Mouse (Mus musculus): Measurements from ENCODE around the gene Trnau1ap.
"Not testable (repeated sequence)": the region's sequence is repeated elsewhere in the genome, so short reads cannot be mapped to it uniquely, and the experiment has no call there.

Trnau1ap gene

DNA sequence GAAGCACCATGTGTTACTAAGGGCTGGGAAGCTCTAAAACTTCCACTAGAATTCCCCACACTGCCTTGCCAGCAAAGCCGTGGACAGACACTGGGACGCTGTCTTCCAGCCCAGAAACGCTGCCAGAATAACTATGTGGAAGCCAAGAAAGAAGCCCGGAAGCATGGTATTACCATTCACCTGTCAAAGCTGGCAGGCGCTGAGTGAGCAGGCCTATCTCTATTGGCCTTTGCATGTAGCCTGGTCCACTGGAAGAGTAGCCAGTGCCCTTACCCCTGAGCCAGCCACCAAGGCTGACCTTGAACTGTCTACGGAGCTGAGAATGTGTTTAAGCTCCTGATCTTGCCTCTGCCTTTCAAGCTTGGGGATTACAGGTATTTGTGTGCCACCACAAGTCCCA is 27.9 kb downstream of the Trnau1ap start:
- in situ Hi-C loops (cut with MboI): no loop called here

DNA sequence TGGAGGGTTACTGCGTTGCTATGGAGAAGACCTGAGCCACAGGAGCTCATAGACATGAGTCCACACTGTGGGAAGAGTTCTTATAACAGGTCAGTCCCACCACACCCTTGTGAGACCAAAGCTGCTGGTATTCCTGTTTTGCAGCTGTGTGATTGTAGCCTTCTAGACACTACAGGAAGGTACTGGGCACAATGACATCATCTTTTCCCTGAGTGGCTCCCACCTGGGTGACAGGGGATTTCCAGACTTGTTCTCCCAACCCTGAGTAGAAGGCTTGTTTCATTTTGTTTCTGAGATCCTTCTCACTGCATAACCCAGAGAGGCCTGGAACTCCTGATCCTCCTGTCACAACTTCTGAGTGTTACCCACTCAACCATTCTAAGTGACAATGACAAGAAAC is 29.5 kb downstream of the Trnau1ap start:
- in situ Hi-C loops (cut with MboI): no loop called here

DNA sequence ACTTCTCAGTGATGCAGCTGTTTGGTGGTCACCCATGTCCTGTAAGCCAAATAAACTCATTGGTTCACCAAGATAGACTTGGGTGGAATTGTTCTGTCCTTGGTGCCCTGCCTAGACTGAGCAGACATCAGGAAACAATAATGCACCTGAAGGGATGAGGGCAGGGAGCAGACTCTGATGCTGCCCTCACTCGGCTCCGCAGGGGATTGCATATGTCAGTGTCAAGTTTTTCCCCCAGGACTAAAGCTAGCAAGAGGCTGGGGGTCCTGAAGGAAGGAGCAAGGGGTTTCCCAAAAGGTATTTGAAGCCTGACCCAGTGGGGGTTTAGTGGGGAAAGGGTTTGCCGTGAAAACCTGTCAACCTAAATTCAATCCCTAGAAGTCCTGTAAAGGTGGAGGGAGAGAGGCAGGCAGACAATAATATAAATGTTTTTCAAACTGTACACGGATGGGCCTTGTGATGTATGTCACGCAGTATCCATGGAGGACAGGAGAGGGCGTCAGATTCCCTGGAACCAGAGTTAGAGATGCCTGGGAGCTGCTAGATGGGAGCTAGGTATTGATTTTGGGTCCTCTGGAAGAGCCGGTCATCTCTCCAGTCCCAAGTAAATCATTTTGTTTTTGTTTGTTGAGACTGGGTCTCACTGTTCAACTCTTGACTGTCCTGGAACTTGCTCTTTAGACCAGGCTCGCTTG is 33.5 kb downstream of the Trnau1ap start:
- in situ Hi-C loops (cut with MboI): no loop called here

DNA sequence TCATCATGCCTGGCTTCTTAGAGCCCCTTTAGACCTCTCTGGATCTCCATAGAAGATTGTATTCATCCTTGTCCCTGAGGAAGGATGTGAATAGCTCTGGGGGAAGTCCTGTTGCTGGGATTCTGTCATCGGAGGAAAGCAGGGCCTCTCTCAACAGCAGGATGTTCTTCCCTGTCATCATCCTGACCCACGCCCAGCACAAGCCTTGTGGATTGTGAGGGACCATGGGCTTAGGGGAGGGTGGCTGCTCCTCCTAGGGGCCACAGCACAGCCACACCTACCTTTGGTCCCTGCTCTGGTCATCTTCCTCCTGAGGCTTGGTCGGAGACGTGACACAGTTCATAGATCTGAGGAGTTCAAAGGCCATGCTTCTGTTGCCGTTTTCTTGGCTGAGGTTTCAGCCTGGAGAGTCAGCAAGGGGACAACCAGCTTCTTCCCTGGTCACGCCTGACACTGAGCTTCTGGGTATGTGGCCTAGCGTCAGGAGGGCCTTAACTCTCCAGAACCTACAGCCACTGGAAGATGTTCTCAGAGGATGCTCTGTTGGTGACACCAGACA is 35.6 kb downstream of the Trnau1ap start:
- in situ Hi-C loops (cut with MboI): no loop called here

DNA sequence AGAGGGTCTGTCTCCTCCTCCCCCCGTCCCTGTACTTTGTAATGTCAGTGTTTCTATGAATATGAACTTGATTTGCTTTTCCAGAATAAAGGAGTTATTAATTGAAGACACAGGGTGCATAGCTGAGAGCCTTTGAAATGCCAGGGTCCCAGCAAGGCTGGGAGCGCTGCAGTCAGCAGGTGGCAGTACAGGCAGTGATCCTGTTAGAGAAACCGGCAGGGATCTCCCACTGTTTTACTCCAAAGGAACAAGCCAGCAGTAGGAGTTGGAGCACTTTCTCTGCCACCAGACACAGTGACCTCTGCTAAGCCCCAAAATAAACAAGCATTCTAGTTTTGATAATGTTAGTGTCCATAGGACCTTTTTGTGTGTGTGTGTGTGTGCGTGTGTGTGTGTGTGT is 36.4 kb downstream of the Trnau1ap start:
- in situ Hi-C loops (cut with MboI): no loop called here

DNA sequence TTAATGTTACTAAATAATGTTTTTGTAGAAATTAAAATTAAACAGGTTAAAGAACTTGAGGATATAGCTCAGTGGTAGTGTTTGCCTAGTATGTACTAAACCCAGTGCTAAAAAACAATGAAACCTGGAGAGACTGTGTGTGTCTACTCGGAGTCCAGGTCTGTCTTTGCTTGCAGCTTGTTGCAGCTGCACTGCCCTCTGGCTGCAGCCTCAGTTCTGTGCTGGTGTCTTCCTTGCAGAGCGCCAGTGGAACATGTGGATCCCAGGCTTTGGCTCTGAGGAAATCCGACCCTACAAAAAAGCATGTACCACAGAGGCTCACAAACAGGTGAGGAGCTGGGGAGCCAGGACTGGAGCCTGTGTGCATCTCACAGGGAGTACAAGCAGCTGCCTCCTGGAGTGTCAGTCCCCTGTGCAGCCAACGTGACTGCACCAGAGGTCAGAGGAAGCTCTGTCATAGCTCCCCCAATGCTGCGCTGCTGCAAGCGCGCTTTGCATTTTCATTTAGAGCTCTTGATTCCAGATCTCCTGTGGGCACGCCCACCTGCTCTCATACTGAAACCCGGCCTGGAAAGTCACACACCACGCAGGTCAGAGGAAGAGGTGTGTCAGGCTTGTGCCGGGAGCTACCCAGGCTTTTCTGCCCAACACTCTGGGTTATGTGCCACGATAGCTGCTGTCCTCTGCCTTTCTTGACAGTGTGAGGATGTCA is 37.6 kb downstream of the Trnau1ap start:
- in situ Hi-C loops (cut with MboI): no loop called here

DNA sequence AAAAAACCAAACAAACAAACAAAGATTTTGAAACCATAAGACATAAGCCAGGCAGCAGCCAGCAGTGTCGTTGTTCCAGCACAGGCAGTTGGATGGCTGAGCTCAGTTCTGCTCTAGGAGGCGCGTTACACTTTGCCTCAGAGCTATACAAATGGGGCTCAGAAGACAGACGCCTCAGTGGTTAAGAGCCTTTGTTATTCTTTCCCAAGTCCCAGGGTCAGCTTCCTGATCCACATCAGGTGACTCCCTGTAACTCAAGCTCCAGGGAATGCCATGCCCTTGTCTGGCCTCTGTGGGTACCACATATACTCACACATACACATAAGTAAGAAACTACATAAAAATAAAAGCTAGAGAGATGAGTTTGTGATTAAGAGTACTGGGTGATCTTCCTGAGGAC is 38.3 kb downstream of the Trnau1ap start:
- in situ Hi-C loops (cut with MboI): no loop called here

DNA sequence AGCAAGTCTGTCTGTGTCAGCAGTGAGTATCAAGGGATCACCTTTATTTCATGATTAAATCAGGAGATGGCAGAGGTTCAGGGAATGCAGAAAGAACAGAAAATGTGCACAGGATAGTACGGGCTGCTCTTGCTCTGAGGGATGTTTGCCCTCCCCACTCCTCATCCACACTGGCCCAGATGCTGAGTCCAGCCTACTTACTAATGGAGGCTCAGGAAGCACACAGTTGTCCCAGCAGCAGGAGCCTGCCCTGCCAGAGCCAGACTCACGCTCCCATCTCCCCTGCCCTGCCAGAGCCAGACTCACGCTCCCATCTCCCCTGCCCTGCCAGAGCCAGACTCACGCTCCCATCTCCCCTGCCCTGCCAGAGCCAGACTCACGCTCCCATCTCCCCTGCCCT is 40.5 kb downstream of the Trnau1ap start:
- in situ Hi-C loops (cut with MboI): not testable (repeated sequence)

DNA sequence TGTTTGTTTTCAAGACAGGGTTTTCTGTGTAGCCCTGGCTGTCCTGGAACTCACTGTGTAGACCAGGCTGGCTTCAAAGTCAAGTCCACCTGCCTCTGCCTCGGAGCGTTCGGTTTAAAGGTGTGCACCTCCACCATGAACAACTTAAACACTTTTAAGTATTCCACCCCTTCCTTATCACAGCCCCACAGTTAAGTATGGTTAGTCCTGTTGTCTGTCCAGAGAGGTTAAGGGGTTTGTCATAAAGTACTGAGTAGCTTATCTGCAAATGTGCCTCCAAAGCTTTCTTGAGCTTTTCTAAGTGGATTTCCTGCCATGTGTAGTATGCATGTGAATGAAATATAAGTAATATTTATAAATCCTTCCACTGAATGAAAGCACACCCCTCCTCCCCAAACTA is 53.4 kb downstream of the Trnau1ap start:
- in situ Hi-C loops (cut with MboI): no loop called here

DNA sequence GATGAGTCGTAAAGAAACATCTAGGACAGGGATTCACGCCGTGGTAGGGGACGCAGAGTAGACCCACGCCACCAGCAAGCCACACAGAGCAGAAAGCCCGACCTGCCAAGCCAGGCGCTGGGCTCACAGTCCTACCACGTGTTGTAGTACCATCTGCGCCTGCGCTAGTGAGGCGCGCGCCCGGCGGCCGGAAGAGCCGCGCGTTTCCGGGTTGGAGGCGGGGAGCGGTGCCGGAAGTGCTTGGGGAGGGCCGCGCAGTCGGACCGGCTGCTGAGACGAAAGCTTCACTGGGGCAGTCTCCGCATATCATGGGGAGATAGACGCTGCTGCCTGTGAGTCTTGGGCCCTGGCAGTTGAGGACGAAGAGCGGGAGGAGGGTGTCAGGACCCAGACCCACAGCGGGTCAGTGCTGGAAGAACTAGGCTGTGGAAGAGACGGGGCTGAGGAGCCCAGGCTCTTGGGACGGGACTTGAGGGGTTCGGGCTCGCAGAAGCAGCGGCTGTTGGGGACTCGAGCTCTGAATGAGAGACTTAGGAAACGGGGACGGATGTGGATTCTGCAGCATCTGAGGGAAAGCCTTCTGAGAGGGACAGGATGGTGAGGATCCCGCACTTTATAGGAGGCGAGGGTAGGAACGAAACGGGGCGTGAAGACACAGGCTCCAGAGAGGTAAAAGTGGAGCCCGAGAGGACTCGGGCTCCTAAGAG is 55.0 kb downstream of the Trnau1ap start, which contains the start of gene Taf12:
Gene Taf12, plus strand, starts transcription at position 220 of the 707 bp plus-strand sequence.
- in situ Hi-C loops (cut with MboI): no loop called here

DNA sequence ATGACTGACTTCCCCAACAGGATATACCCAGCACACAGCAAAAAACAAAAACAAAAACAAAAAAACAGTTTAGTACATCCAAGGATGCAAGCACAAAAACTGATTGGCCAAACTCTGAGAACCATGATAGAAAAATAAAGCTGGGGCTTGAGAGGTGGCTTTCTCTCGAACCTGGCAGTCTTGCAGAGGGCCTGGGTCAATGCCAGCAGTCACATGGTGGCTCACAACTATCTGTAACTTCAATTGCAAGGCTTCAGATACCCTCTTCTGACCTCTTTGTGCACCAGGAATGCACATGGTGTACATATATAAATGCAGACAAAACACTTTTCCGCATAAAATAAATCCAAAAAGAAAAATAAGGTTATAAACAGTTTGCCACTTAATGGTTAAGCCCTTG is 56.2 kb downstream of the Trnau1ap start:
- in situ Hi-C loops (cut with MboI): no loop called here

DNA sequence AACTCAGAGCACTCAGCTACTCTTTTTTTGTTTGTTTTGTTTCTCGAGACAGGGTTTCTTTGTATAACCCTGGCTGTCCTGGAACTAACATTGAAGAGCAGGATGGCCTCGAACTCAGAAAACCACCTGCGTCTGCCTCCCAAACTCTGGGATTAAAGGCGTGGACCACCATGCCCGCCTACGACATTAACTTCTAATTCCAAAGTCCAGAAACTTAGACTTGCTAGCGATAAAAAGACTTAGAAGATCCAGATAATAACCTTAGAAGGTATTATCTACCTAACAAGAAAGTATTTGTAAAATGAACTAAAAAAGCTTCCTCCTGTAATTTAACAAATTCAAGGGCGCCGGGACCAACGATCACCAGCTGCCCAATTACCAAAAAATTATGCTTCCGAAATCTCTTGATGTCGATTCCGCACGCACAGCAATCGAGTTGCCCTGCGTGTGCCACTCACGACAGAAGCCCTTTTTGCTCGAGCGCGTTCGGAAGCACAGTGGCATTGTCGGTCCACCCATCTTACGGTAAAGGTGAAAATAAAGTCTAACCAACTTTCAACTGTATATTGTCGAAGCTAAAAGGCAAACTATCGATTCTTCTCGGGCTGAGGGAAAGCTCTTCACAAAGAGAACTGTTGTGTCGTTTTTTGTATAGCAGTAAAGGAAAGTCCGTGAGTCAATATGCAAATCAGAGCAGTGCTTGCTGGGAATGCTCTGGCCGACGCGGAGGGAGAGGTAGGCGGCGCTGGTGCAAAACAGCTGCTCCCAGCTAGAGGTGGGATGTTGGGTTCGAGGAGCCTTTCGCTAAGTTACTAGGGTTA is 59.4 kb downstream of the Trnau1ap start:
- in situ Hi-C loops (cut with MboI): loop anchor here (10.0 kb wide), 1 partner anchor 55 kb away; the partner anchor contains the start of gene Ythdf2

DNA sequence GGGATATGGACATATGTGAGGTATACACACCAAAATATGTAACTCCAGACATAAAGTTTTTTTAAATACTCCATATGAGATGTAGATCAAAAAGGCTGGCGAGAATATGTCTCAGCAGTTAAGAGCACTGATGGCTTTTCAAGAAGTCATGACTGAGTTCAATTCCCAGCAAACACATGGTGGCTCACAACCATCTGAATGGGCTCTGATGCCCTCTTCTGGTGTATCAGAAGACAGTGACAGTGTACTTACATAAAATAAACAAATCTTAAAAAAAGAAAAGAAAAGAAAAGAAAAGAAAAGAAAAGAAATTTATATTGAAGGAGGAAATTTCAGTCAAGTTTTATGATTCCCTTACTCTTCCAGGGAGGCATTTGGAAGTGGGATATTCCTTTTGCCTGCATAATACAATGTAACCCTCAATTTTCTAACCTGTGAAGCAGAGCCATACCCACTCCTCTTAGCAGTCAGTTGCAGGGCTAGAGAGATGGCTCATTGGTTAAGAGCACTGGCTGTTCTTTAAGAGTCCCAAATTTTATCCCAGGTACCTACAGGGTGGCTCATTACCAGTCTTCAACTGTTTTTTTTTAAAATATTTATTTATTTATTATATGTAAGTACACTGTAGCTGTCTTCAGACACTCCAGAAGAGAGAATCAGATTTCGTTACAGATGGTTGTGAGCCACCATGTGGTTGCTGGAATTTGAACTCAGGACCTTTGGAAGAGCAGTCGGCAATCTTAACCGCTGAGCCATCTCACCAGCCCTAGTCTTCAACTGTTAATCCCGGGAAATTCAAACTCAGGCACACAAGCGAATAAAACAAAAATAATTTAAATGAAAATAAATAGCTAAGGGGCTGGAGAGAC is 60.2 kb downstream of the Trnau1ap start:
- in situ Hi-C loops (cut with MboI): loop anchor here (10.0 kb wide), 1 partner anchor 54 kb away; the partner anchor contains the start of gene Ythdf2

DNA sequence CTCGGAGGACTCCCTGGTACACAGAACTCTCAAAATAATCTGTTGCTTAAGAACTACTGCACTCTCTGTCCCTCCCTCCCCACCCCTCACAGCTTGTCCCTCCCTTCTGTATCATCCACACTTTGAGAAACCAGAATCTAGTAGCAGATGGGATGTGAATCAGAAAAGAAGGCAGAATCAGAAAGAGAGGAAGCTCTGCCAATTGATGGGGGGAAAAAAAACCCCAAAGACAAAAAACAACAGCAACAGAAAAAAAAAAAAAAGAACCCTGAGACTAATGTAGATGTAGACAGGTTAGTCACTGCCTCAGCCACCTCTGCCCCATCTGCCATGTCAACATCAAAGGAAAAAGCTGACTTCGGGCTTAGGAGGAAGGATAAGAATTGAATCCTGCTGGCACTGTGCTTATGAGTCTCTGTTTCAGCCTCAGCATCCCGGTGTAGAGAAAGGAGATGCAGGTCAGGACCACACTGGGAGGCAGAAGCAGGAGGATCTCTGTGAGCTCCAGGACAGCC is 62.4 kb downstream of the Trnau1ap start:
- in situ Hi-C loops (cut with MboI): loop anchor here (10.0 kb wide), 1 partner anchor 52 kb away; the partner anchor contains the start of gene Ythdf2

DNA sequence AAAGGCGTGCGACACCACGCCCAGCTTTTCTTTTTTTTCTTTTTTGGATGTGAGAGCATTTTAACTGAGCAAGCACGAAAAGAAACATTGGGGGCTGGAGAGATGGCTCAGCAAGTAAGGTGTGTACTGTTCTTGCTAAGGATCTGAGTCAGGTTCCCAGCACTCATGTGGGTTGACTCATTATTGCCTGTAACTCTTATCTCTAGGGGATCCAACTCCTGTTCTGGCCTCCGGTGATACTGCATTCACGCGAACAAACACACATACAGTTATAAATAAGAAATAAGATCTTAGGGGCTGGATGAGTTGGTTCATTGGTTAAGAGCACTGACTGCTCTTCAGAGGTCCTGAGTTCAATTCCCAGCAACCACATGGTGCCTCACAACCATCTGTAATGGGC is 66.0 kb downstream of the Trnau1ap start:
- in situ Hi-C loops (cut with MboI): loop anchor here (10.0 kb wide), 1 partner anchor 49 kb away; the partner anchor contains the start of gene Ythdf2

DNA sequence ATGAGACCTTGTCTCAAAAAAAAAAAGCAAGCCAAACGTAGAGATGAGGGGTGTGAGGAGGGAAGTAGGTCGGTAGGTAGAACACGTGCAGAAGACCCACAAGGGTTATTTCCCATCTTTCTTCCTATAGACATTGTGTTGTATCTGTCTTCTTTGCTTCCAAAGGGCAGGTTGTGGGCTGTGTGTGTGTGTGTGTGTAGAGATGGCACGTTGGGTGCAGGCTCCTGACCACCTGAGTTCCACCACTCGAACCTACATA is 67.1 kb downstream of the Trnau1ap start:
- in situ Hi-C loops (cut with MboI): loop anchor here (10.0 kb wide), 1 partner anchor 47 kb away; the partner anchor contains the start of gene Ythdf2
